Mouse (Mus musculus) bone marrow, adult 2 months (tissue): ENCODE measurements around the gene Olfr461. TPM values are rescaled to one million over a fixed set of nuclear protein-coding genes. Genes with fewer than 3 reads are reported as not detected.

Experiments
- H3K27ac ChIP-seq: fragments of 200-500 bp; 2 replicates; pipeline ENCODE4 v1.5.1; 2012; ENCODE audit warnings: low read depth, mild to moderate bottlenecking, control low read depth, inconsistent platforms, low read length; ENCODE audit not compliant: control insufficient read depth, poor library complexity, insufficient read depth
- H3K4me1 ChIP-seq: fragments of 200-500 bp; 2 replicates; pipeline ENCODE4 v1.6.1; 2011; ENCODE audit warnings: low read length; ENCODE audit not compliant: control insufficient read depth, insufficient read depth
- H3K4me3 ChIP-seq: fragments of 200-500 bp; replicated peaks from 2 replicates; pipeline ENCODE3; 2011; ENCODE audit warnings: mild to moderate bottlenecking, low read depth, low read length, control low read depth; ENCODE audit not compliant: control insufficient read depth
- CTCF ChIP-seq: fragments of 200-500 bp; IDR thresholded peaks from 2 replicates; pipeline ENCODE4 v1.5.1; 2011; ENCODE audit warnings: low read length, control low read depth; ENCODE audit not compliant: control insufficient read depth, insufficient read depth
- POLR2A ChIP-seq: fragments of 200-500 bp; IDR thresholded peaks from 2 replicates; pipeline ENCODE4 v1.6.1; 2011; ENCODE audit warnings: low read depth, mild to moderate bottlenecking, control low read depth, low read length, borderline replicate concordance; ENCODE audit not compliant: control insufficient read depth
- WGBS: fragments of 180-500 bp; shearing (Covaris S2); methylation state at CpG from one replicate; pipeline ENCODE4 v1.1.7; 2018; 5-methylcytosine and 5-hydroxymethylcytosine counted together
- polyA plus RNA-seq: library from polyadenylated mRNA; stranded (reverse); fragments of >200 nt; gene quantifications from 2 replicates; pipeline ENCODE4 v1.2.4, GENCODE M21; 2011; ENCODE audit warnings: low replicate concordance; ENCODE audit not compliant: missing spikeins, insufficient read depth, insufficient read length

Olfr461 gene
- polyA plus RNA-seq, 1 experiment, result not detected

- no peak for TF ChIP-seq CTCF
- no peak for TF ChIP-seq POLR2A
- no peak within 1 kb of the TSS for H3K4me3 ChIP-seq
- H3K4me1 ChIP-seq, result peaks cover 3% of the 10 kb centered on the region
- no peak within 1 kb of the TSS for H3K27ac ChIP-seq
- WGBS, result 89% methylated on average over 3 of the region's 3 CpGs
Measured at GRCm38 (mm10) chr6:40569187-40569586, 14.3 kb upstream of the Olfr461 start, which contains the start of gene Olfr460. TSS of gene Olfr460 (plus strand) at chr6:40569487.

GRCm38 (mm10) chr6:40544690-40545089, 10.2 kb downstream of the Olfr461 start:
- WGBS, result 51% methylated on average over 10 of the region's 10 CpGs
- Histone ChIP-seq H3K4me1 (no peaks in the 10 kb centered on the region), H3K27ac (no peak overlapping the region), H3K4me3 (no peak overlapping the region)
- TF ChIP-seq CTCF (no peak), POLR2A (no peak)

DNA sequence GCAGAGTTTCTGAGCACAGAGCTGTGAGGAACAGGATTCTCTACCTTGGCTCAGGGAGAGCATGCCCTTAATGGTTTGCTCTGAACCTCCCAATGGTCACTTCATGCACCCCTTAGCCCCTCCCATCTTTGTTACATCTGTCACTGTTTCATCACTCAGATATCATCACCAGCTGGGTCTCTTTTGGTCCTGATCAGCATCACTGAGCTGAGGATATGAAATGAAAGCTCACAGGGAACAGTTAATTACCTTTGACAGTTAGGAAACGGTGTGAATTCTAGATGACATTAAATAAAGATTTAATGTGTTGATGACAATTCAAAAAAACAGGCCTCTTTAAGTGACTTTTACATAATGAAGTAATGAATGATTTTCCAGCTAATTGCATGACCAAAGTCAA, 35.4 kb downstream of the Olfr461 start, which contains the start of gene Prss37:
Gene Prss37 (minus strand): TSS at position 101 of the 400 bp plus-strand sequence.
- 60% methylated on average over 1 of the region's 1 CpGs for WGBS
- H3K4me3 ChIP-seq, result no peak within 1 kb of the TSS
- no peaks in the 10 kb centered on the region for H3K4me1 ChIP-seq
- no peak within 1 kb of the TSS for H3K27ac ChIP-seq
- TF ChIP-seq CTCF (no peak), POLR2A (no peak)

DNA sequence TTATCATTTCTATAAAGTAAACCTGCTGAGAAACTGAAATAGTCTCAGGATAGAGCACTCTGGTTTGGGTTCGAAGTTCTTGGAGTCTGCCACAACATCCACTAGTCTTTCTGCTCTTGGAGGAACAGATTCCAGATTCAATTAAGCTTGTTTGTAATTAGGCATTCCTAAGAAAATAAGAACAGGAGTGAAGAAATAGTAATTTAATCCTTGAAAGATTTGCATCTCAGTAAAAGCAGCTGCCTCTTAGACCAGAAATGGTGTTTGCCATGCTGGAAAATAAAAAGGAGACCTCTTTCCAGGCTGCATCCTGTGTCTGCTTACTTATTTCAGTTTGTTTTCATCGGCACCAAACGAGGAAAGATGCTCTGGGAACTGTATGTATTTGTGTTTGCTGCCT, 61.6 kb downstream of the Olfr461 start, which contains the start of gene Tas2r108:
Gene Tas2r108 (plus strand): TSS at position 301 of the 400 bp plus-strand sequence.
- Histone ChIP-seq H3K4me1 (no peaks in the 10 kb centered on the region), H3K27ac (no peak within 1 kb of the TSS), H3K4me3 (no peak within 1 kb of the TSS)
- 87% methylated on average over 3 of the region's 3 CpGs for WGBS
- no peak for TF ChIP-seq CTCF
- TF ChIP-seq POLR2A, result no peak

Other genes with a start within 250 kb of the Olfr461 start
- 3.5 and 4.9 TPM in 2 replicates for gene Agk, start 229.9 kb downstream of the Olfr461 start, polyA plus RNA-seq
- gene E330009J07Rik, start 118.9 kb downstream of the Olfr461 start, polyA plus RNA-seq, result 1.5 and 3.8 TPM in 2 replicates
- not detected in 2 replicates for gene Wee2, start 116.0 kb downstream of the Olfr461 start, polyA plus RNA-seq
- gene Ssbp1, start 83.7 kb downstream of the Olfr461 start, polyA plus RNA-seq, result 48.1 and 71.7 TPM in 2 replicates
- not detected in 2 replicates for gene Tas2r137, start 63.8 kb downstream of the Olfr461 start, polyA plus RNA-seq
- not detected in 2 replicates for gene Tas2r108, start 61.5 kb downstream of the Olfr461 start, polyA plus RNA-seq
- gene Prss37, start 35.5 kb downstream of the Olfr461 start, polyA plus RNA-seq, result not detected in 2 replicates
- gene Olfr460, start 14.4 kb upstream of the Olfr461 start, polyA plus RNA-seq, result not detected in 2 replicates
- 7.8 and 29.5 TPM in 2 replicates for gene Clec5a, start 30.8 kb upstream of the Olfr461 start, polyA plus RNA-seq
- not detected in 2 replicates for gene Tas2r138, start 58.3 kb upstream of the Olfr461 start, polyA plus RNA-seq
- 6.0 and 10.9 TPM in 2 replicates for gene Mgam, start 73.8 kb upstream of the Olfr461 start, polyA plus RNA-seq